Mouse (Mus musculus) frontal cortex, adult (tissue): ENCODE measurements around the gene Tfb1m.

Experiments used
- ATAC-seq: cut with Nextera tagmentation; 2 replicates; pipeline ENCODE4 v1.9.2; 2017; ENCODE audit warnings: mild to moderate bottlenecking, moderate library complexity, mixed read lengths; ENCODE audit not compliant: low TSS enrichment

Gene Tfb1m

DNA sequence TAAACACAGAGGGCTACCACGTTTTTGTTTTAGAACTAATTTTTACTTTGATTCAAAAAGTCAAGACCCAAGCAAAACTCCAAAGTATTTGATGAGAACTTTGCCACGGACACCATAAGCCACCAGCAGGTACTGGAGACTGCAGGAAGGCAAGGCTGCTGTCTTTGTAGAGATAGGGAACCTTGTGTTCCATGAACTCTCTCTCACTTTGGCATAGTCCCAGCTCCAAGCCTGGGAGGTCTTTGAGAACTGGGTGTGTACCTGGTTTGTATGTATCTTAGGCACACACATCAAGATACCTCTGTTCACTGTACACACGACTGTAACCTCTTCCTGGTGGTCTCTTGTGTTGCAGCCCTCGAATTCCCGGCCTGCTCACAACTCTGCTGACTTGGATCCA is 43.3 kb downstream of the Tfb1m start:
- no peak for ATAC-seq

DNA sequence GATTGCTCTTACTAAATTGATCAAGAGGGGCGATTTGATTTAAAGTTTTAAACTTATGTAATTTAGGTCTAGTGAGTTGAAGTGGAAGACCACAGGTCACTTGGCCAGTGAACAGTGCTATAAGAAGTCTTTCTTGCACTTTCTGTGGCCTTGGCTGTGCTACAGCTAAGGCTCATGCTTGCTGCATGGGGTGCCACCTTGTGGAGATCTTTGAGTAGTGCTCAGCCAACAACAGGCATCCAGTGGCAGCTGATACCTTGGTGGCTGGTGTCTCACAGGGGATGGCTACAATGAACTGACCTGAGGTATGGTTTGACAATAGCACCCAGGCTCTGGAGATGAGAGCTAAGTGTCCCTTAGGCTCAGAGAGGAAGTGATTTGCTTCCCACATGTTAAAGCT is 47.7 kb downstream of the Tfb1m start:
- ATAC-seq: peak; percentile 77

DNA sequence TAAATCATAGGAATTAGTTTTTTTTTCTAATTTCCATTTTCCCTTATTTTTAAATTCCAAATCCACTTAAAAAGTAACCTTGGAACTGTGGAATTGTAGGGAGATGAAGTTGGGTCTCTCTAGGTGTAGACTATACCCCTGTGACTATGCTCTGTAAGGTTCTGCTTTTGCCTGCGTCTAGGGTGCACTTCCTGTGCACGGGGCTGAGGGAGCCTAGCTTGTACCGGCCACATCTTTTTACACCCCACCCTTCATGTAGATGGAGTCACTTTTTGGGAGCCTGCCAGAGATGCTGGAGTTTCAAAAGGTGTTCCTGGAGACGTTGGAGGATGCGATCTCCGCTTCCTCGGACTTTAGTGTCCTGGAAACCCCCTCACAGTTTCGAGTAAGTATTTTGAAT is 51.1 kb downstream of the Tfb1m start:
- no peak for ATAC-seq

DNA sequence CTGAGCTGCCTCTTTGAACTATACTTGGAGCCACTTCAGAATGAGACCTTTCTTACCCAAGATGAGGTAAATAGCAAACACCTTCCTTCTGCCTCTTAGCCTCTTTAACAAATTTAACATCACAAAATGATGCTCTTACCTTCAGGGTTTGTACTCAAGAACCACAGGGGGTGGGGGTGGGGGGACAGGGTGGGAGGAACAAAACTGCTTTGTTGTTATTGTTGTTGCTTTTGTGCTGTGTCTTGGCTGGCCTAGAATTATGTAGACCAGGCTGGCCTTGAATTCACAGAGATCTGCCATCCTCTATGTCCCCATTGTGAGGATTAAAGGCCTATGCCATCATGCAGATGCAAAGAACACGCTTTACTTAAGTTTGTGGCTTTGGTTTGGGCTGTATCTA is 51.9 kb downstream of the Tfb1m start:
- ATAC-seq: no peak

DNA sequence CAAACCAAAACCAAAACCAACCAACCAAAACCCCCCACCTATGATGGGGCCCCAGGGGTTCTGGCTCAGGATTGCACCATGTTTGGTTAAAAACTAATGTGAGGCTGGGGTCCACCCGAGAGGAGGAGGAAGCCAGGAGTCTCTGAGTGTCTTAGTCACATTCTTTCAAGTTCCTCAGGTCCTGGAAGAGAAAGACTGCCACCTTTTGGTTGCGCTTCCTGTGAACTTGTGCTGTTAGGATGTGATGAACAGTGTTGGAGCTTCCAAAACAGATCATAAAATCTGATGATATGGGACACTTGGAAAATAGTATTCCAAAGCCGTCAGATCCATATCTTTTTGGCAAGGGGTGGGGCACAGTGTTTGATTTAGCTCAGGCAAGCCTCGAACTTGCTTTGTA is 56.6 kb downstream of the Tfb1m start:
- ATAC-seq: no peak

DNA sequence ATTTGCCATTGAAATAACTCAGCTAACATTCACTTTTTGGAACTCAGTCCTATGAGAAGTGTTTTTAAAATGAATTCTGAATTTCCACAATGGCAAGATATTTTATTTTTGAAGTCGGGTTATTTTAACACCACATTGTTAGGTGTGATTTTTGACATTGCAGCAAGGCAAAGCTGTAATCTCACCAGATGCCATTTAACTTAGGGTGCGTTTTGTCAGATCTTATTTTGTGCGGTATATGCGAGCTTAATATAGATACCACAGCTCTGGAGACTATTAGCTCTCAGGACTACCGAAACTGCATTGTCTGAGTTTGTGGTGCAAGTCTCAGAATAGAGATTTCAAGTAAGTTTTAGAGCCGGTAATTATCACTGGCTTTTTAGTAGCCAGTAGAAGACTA is 57.5 kb downstream of the Tfb1m start:
- ATAC-seq: peak; percentile 24; the same call in 1 of the 2 replicates

DNA sequence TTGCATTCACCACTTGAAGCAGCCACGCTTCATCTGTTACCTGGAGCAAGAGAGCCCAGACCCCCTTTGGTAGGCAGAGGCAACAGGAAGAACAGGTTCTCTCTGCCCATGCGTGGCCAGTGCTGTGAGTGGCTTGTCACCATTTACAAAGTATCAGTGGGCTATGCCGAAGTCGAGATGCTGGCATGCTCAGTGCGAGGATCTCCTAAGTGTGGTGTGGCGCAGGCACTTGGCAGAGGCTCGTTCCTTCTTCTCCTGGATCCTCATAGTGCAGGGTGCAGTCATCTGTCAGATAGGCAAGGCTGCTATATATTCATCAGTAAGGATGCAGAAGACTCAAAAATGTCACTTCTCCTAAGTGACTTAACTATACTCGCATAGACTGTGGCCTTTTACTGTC is 58.1 kb downstream of the Tfb1m start:
- peak; percentile 29 for ATAC-seq

DNA sequence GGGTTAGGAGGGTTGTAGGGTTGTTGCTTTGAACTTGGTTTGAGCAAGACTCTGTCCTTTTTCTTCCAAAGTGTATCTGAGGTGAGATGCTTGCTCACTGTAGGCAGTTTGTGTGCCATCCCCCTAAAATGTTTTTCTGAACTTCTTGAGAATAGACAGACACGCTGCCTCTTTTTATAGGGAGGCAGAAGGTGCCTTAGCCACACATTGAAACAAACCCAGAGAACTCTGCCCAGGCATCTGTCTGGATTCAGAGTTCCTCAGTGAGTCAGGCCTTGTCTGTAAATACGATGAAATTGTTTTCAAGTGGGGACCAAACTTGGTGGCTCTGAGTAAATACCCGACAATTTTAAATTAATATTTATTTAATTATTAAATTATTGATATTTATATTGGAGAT is 59.0 kb downstream of the Tfb1m start:
- 0 out of 2 replicates have a peak, but pooled peaks have one; percentile 1 for ATAC-seq

DNA sequence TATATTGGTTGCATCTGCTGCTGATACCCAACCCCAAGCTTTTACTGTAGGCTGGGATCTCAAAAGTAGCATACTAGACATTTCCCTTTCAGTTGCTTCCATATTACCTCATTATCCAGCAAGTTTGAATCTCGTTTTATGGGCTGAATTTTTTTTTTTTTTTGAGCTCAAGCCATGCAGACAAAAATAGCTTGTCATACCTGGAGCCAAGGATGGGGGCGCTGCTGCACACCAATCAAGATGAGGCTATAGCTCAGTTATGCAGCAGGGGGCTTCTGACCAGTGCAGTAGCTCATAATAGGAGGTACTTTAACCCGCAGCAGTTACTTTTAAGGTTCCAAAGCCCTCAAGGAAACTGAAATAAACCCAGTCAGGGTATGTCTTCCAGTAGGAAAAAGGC is 59.5 kb downstream of the Tfb1m start:
- ATAC-seq: no peak

DNA sequence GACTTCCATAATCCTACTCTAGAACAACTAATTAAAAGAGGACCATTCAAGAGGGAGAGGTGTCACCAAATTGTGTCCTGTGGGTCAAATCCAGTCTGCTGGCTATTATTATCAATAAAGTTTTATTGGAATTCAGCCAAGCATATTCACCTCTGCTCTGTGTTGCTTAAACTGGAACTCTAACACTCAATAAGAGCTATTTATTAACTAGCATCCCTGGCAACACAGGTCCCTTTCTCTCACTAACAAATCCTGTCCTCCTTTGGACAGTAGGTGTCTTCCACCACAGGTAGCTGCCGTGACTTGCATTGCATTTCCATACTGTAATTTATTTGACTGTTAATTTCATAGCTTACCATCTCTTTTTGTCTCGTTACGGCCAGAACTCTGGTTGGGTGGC is 61.5 kb downstream of the Tfb1m start:
- ATAC-seq: no peak

DNA sequence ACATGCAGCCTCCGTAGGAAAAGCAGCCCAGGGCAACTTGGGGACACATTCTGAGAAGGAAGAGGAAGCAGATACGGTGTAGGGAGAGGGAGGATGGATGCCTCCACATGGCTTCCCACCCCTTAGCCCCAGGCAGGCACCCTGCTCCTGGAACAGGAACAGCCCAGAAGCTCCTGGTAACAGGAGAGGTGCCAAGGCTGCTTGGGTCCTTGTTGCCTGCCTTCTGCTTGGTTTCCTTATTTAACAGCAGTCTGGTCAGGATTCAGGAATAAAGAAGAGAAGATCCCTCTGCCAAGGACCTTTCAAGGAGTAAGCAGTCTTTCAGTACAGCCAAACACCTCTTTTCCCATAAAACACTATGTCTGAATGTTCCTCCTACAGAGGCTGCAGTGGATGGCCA is 62.0 kb downstream of the Tfb1m start:
- ATAC-seq: peak; percentile 70

DNA sequence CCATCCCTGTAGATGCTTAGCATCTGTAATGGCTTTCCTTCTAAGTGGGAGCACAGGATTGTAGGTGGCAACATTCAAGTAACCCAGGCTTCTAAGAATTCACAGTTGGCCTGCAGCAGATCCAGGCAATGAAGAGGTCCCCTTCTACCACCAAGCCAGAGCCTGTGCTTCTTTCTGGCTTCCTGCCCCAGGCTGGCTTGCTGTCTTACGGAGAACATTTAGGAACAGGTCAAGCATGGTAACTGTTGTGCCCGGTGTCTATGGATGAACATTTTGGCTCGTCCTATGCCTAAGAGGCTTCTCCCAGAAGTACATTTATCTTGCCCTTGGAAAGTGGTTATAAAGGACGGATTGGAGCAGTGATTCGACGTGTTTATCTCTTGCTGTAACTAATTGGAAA is 65.9 kb downstream of the Tfb1m start:
- ATAC-seq: no peak

DNA sequence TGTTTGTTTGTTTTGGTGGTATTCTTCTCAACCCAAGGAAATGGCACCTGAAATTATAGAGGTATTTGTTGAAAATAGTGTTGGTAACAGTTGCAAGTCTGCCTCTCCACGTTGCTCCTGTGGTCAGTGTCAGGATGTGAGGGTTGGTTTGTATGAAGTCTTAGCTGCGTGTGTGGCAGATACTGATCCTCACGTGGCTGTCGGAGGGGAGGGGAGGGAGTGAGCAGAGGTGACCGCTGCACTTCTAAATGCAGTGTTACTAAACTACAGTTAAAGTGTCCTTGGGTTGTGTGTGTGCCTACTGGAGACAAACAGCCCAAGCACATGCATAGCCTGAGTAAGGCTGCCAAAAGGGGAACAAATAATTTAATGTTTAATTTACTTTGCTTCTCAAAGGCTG is 66.5 kb downstream of the Tfb1m start:
- no peak for ATAC-seq

DNA sequence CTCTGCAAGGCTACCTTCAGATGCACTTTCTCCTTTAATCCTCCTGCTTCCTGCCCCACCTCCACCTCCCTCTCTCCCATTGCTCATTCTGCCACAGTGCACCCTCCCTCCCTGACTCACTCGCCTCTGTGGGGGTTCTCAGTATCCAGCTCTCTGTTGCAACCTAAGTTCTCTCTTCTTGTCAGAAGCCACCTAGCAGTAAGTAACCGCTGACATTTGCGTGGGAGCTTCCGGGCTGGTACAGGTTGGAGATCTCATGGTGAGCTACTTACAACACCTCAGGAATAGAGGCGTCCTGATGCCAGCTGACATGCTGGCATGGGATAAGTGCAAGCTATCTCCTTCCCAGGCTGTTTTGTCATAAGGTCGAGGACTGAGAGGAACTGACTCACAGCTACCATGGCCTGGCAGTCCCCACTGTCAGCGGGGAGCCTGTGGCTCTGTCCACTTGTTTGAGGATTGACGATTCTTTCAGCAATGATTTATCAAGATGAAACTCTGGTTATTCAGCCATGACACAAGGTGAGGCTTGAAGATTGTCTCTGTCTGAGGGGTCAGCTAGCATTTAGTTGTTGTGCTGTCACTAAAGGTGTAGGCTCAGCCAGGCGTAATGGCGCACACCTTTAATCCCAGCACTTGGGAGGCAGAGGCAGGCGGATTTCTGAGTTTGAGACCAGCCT is 67.2 kb downstream of the Tfb1m start:
- peak; percentile 64; the same call in 1 of the 2 replicates for ATAC-seq

DNA sequence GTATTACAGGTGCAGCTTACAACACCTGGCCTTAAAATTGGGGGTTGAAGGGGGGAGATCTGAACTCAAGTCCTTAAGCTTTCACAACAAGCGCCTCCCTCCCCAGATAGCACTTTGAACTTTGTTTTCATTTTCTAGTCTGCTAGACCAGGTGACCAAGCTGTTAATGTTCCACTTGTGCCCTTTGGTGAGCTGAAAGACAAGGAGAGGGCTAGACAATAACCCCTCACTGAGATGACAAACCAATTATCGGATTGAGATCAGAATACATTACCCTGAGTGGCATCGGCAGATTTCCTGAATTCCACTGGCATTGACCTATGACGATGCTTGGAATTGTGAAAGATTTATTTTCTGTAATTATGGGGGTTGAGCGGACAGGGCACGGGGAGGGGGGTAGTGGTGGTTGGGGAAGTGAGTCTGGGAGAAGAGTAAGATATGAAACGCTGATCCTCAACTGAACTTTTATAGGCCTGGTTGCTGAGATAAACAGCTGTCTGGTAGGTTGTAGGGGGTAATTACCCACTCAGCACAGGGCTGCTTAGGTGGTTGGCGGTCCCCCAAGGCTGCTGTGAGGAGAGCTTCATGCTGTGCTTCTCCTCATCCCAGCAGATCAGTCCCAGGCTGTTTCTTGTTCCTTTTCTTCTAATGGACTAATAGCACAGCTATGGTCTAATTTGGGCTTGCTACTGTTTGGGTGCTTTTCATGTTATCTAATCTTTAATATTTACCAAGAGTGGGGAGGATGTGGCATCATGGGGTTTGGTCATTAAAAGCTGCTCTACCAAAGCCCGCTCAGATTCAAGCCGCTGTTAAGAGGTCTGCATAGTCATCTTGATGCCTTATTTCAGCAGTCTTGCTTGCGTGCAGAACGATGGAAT is 69.6 kb downstream of the Tfb1m start:
- ATAC-seq: no peak

DNA sequence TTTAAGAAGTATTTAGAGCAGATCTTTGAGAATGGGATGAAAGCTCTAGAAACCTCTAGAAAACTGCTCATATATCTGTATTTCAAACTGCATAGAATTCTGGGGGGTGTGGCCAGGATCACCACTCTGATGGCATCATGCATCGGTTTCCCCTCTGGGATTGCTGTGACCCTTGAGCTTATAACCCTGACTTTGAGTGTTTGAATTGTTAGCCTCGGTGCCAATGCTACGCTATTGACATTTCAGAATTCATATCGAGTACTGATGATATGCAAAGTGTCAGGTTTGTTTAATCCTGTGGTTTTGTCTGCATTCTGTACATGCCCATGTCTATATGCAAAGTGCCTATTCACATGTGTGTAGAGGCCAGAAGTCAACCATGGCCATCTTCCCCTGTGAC is 70.4 kb downstream of the Tfb1m start:
- ATAC-seq: no peak

DNA sequence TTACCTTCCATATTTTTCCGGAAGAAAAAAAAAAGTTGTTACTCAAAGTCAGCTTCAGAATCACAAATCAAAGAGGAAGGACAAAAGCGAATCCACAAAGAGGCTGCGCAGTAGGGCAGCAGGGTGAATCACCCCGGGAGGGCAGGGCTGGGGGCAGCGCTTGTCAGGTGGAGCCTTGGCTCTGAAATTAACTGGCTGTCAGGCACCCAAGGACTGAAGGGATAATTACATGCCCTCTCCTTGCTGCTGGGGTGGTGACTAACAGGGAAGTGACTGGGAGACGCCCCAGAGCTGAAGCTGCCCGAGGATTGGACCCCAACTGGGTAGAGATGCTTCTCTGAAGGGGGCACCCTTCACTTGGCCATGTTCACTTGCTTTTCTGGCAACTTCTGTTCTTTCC is 71.7 kb downstream of the Tfb1m start:
- no peak for ATAC-seq

DNA sequence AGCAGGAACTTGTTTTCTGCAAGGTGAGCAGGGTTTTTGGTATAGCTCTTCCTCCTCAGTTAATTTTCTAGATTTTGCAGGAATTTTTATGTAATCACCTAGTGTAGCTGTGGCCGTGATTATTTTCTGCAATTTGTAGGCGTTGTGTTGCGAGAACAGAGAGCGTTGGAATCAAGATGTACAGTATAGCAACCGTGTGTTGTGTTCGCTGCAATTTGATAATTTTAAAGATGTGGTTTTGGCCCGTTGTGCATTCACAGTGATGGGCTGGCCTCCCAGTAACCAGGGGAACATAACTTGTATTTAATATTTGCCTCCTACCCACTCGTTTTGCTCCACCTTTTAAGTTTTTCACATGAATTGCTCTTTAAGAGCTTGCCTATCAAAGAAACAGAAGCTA is 74.5 kb downstream of the Tfb1m start:
- ATAC-seq: peak; percentile 33

DNA sequence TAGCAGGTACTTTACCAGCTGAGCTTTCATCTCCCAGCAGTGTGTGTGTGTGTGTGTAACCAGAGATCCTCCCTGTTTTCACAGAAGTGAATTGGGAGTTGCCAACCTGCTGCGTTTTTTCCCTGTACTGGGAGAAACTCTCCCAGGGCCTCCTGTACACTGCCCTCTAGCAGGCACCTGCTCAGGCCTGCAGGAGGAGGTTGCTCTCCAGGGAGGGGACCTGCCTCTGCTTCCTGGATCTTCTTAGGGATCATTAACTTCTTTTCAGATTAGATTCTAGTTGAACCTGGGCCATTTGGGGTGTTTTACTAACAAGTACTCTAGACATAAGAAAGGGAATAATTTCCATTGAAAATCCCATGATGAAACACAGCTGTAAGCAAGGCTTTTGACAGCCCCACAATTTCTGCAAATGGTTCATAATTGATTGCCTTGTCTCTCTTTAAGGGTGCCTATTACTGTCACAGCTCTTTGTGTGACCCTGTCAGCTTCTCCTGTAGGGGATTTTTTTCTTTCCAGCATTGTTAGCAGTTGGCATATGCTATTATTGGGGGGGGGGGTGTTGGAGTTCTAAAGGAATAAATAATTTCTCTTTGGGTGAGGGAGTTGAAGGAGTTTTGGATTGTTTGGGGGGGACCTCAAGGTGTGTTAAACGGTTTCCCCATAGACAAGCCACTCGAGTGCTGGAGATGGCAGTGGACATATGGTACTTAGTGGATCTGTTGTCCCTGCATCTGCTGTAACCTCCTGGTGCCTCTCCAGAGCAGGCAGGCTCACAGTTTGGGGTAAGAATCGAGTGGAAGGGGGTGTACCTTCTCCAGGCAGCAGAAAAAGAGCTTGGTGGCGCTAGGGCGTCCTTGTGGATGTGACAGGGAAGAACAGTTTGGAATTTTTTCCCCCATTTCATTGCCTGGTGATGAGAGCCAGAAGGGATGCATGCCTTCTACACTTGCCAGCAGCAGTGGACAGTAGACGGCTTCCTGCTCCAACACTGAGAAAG is 75.7 kb downstream of the Tfb1m start:
- ATAC-seq: peak; percentile 83

DNA sequence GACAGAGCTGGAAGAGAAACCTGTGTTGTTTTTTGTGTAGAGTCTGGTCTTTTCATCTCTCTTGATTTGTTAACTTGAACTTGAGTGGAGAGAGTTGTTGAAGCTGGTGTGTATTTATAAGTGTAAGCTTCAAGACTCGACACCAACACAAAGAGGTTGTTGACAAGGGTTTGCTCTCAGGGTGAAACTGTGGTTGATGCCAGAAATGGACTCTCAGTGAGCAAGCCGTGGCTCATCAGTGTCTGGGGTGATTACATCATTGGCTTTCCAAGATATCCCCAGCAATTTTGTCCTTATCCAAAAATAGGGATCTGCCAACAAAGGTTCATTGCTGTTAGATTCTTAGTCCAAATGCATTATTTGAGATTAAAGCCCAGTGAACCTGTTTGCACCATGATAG is 81.0 kb downstream of the Tfb1m start:
- ATAC-seq: no peak

DNA sequence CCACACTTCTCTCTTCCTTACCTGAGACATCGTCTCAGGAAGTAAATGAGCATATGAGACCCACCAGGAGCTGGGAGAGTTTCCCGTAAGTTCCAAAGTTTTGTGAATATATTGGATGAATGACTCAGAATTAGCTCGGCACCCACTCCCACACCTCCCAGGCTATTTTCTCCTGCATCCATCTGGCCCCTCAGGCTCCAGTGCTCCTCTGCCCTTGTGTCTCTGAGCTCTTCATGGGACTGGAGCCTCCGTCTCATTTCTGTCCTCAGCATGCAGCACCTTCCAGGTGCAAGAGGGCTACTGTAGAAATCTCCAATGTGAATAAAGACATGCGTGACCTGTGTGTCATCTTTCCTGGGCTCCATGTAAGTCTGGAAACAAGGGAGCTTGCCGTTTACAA is 85.6 kb downstream of the Tfb1m start:
- ATAC-seq: peak; percentile 44; the same call in 1 of the 2 replicates
